Mouse (Mus musculus): ENCODE data around the gene Kcnh2. TPM values are rescaled to one million over a fixed set of nuclear protein-coding genes. Genes with fewer than 3 reads are reported as not detected.
"Not testable (repeated sequence)": the region's sequence is repeated elsewhere in the genome, so short reads cannot be mapped to it uniquely, and the experiment has no call there.

Kcnh2 gene
- 23.6 and 26.2 TPM in 2 replicates for polyA plus RNA-seq (2012; rRNA removed)

GRCm38 (mm10) chr5:24351278-24351677 lies at the start of gene Kcnh2:
TSS of gene Kcnh2 (minus strand) at chr5:24351604.
- Histone ChIP-seq H3K27me3 (ENCODE audit: control insufficient read depth, insufficient read depth, low read length) (no peaks in the 10 kb centered on the region), H3K4me1 (ENCODE audit: control insufficient read depth, insufficient read depth, low read length) (peaks cover 29% of the 10 kb centered on the region), H3K27ac (ENCODE audit: control insufficient read depth, insufficient read depth, low read depth, low read length) (peak within 1 kb of the TSS; percentile 96), H3K36me3 (ENCODE audit: control insufficient read depth, insufficient read depth, low read length) (no peaks in the 10 kb centered on the region), H3K4me3 (ENCODE audit: control insufficient read depth, low read depth, low read length) (peak within 1 kb of the TSS; percentile 91)
- TF ChIP-seq CTCF (IDR thresholded peaks at IDR 0.05; ENCODE audit: control insufficient read depth, insufficient read depth, insufficient replicate concordance, low read depth, low read length) (no peak), POLR2A (IDR thresholded peaks at IDR 0.05; ENCODE audit: control insufficient read depth, low read depth, low read length) (no peak)

- Histone ChIP-seq H3K27ac (ENCODE audit: control insufficient read depth, insufficient read depth, low read depth, low read length) (no peak overlapping the region), H3K27me3 (ENCODE audit: control insufficient read depth, insufficient read depth, low read length) (no peaks in the 10 kb centered on the region), H3K4me3 (ENCODE audit: control insufficient read depth, low read depth, low read length) (no peak overlapping the region), H3K4me1 (ENCODE audit: control insufficient read depth, insufficient read depth, low read length) (no peaks in the 10 kb centered on the region), H3K36me3 (ENCODE audit: control insufficient read depth, insufficient read depth, low read length) (no peaks in the 10 kb centered on the region; the same call in 1 of the 2 replicates)
- TF ChIP-seq POLR2A (IDR thresholded peaks at IDR 0.05; ENCODE audit: control insufficient read depth, low read depth, low read length) (no peak), CTCF (IDR thresholded peaks at IDR 0.05; ENCODE audit: control insufficient read depth, insufficient read depth, insufficient replicate concordance, low read depth, low read length) (no peak)
Measured at GRCm38 (mm10) chr5:24400362-24400761, 49.0 kb upstream of the Kcnh2 start.

- Histone ChIP-seq H3K4me3 (ENCODE audit: control insufficient read depth, low read depth, low read length) (no peak overlapping the region), H3K36me3 (ENCODE audit: control insufficient read depth, insufficient read depth, low read length) (no peaks in the 10 kb centered on the region; the same call in 1 of the 2 replicates), H3K27me3 (ENCODE audit: control insufficient read depth, insufficient read depth, low read length) (no peaks in the 10 kb centered on the region), H3K4me1 (ENCODE audit: control insufficient read depth, insufficient read depth, low read length) (no peaks in the 10 kb centered on the region; the same call in 1 of the 2 replicates), H3K27ac (ENCODE audit: control insufficient read depth, insufficient read depth, low read depth, low read length) (no peak overlapping the region)
- TF ChIP-seq CTCF (IDR thresholded peaks at IDR 0.05; ENCODE audit: control insufficient read depth, insufficient read depth, insufficient replicate concordance, low read depth, low read length) = no peak
- TF ChIP-seq POLR2A (IDR thresholded peaks at IDR 0.05; ENCODE audit: control insufficient read depth, low read depth, low read length) = no peak
Measured at GRCm38 (mm10) chr5:24399686-24400085, 48.3 kb upstream of the Kcnh2 start.

GRCm38 (mm10) chr5:24396254-24396653 lies 44.9 kb upstream of the Kcnh2 start:
- not testable (repeated sequence) for H3K27me3 ChIP-seq (ENCODE audit: control insufficient read depth, insufficient read depth, low read length); H3K27ac ChIP-seq (ENCODE audit: control insufficient read depth, insufficient read depth, low read depth, low read length); H3K4me3 ChIP-seq (ENCODE audit: control insufficient read depth, low read depth, low read length); H3K36me3 ChIP-seq (ENCODE audit: control insufficient read depth, insufficient read depth, low read length); H3K4me1 ChIP-seq (ENCODE audit: control insufficient read depth, insufficient read depth, low read length)

GRCm38 (mm10) chr5:24394165-24394894 lies 42.9 kb upstream of the Kcnh2 start:
- Histone ChIP-seq H3K27me3 (ENCODE audit: control insufficient read depth, insufficient read depth, low read length) (no peaks in the 10 kb centered on the region), H3K4me1 (ENCODE audit: control insufficient read depth, insufficient read depth, low read length) (peaks cover 9% of the 10 kb centered on the region), H3K4me3 (ENCODE audit: control insufficient read depth, low read depth, low read length) (peak overlapping the region; percentile 97), H3K36me3 (ENCODE audit: control insufficient read depth, insufficient read depth, low read length) (no peaks in the 10 kb centered on the region), H3K27ac (ENCODE audit: control insufficient read depth, insufficient read depth, low read depth, low read length) (peak overlapping the region; percentile 99)
- peak; percentile 74; the same call in 1 of the 2 replicates for TF ChIP-seq POLR2A (IDR thresholded peaks at IDR 0.05; ENCODE audit: control insufficient read depth, low read depth, low read length)
- TF ChIP-seq CTCF (IDR thresholded peaks at IDR 0.05; ENCODE audit: control insufficient read depth, insufficient read depth, insufficient replicate concordance, low read depth, low read length) = peak; percentile 49; the same call in 1 of the 2 replicates

GRCm38 (mm10) chr5:24393392-24393997 lies 42.1 kb upstream of the Kcnh2 start, which contains the start of gene Abcb8:
TSS of gene Abcb8 (plus strand) at chr5:24393663.
- no peaks in the 10 kb centered on the region for H3K36me3 ChIP-seq (ENCODE audit: control insufficient read depth, insufficient read depth, low read length)
- TF ChIP-seq CTCF (IDR thresholded peaks at IDR 0.05; ENCODE audit: control insufficient read depth, insufficient read depth, insufficient replicate concordance, low read depth, low read length) (peak; percentile 92), POLR2A (IDR thresholded peaks at IDR 0.05; ENCODE audit: control insufficient read depth, low read depth, low read length) (no peak)
- peaks cover 12% of the 10 kb centered on the region for H3K4me1 ChIP-seq (ENCODE audit: control insufficient read depth, insufficient read depth, low read length)
- H3K27me3 ChIP-seq (ENCODE audit: control insufficient read depth, insufficient read depth, low read length) = no peaks in the 10 kb centered on the region
- peak within 1 kb of the TSS; percentile 97 for H3K4me3 ChIP-seq (ENCODE audit: control insufficient read depth, low read depth, low read length)
- H3K27ac ChIP-seq (ENCODE audit: control insufficient read depth, insufficient read depth, low read depth, low read length) = peak within 1 kb of the TSS; percentile 99

- Histone ChIP-seq H3K27ac (ENCODE audit: control insufficient read depth, insufficient read depth, low read depth, low read length) (no peak overlapping the region), H3K4me1 (ENCODE audit: control insufficient read depth, insufficient read depth, low read length) (peaks cover 19% of the 10 kb centered on the region), H3K4me3 (ENCODE audit: control insufficient read depth, low read depth, low read length) (no peak overlapping the region), H3K27me3 (ENCODE audit: control insufficient read depth, insufficient read depth, low read length) (no peaks in the 10 kb centered on the region), H3K36me3 (ENCODE audit: control insufficient read depth, insufficient read depth, low read length) (no peaks in the 10 kb centered on the region)
- no peak for TF ChIP-seq POLR2A (IDR thresholded peaks at IDR 0.05; ENCODE audit: control insufficient read depth, low read depth, low read length)
- TF ChIP-seq CTCF (IDR thresholded peaks at IDR 0.05; ENCODE audit: control insufficient read depth, insufficient read depth, insufficient replicate concordance, low read depth, low read length) = 0 out of 2 replicates have a peak, but pooled peaks have one; percentile 6
Measured at GRCm38 (mm10) chr5:24392724-24393123, 41.3 kb upstream of the Kcnh2 start.

Measured in testis, adult 2 months (tissue).